Mouse (Mus musculus): ENCODE measurements at regions not wholly inside any gene's neighbourhood (a gene's known extent, or its start where the extent isn't known, plus 50 kb on each side); places are given as distances from the start of the nearest gene placed in this dataset.
"Not testable (repeated sequence)": the region's sequence is repeated elsewhere in the genome, so short reads cannot be mapped to it uniquely, and the experiment has no call there.

DNA sequence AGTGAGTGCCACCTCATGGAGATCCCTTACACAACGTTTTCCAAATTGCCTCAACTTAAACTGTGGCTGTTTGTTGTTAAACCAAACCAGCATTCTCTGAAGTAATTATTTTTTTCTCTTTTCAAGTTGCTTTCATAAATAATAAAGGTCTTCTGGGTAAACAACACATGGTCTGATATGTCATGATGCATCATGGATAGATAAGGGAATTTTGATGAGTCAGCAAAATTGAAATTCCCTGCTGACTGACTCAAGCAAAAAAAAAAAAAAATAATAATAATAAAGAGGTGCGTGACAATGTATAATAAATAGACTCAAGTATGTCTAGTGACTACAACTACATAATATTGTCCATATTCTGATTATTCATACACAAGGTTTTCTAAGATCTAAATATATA lies 201.8 kb downstream of the Adgb start:
- no peak for ATAC-seq (replicated peaks; ENCODE audit: low read depth, poor library complexity, severe bottlenecking)

DNA sequence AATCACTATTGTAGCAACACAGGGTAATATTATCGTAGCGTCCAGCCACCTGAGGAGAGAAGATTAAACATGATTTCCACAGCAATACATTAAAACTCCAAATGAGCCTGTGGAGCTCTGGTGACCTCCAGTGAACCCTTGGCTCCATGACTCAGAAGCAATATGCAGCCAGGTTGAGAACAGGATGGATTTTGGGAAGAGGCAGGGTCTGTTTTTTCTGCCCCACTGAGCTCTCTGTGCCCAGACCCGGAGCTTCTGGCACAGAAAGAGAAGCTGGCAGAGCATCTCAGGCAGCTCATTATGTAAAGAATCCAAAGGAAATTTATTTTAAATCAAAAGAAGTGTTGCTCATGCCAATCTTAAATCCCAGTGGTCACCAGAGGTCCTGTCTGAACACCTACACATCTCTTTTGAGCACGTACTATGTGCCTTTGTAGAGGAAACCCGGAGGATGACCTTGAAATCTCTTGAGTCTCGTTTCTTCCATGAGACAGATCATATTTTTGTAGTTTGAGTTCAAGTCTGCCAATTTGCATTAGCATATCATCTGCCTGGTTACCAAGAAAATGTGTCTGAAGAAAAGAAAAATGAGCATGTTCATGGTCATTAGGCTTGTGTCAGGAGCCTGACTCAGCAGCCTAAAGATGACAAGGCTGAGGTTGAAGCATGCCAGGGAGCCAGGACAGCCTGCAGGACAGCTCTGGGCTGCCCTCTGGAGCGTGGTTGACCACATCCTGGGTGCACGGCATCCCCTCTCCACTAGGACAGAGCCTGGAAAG lies 219.4 kb downstream of the Adgb start:
- ATAC-seq (replicated peaks; ENCODE audit: low read depth, poor library complexity, severe bottlenecking) = peak; percentile 50; the same call in 1 of the 2 replicates

DNA sequence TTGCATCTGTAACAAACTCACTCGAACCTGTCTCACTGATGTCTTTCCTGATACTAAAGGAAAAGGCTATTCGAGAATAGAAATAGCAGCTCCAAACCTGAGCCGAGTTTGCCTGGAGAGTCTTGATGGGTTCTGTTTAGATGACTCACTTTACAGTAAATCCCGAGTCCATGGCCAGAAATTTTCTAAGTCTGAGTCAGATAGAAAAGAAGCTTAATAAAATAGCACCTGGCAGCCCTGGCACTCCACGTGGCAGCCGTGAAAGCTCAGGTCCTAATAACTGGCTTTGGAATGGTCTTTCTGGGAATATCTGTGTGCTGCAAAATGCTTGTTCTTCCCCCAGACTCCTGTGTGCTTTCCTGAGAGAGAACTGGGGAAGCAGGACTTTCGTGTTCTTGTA lies 220.0 kb downstream of the Adgb start:
- no peak for ATAC-seq (replicated peaks; ENCODE audit: low read depth, poor library complexity, severe bottlenecking)

DNA sequence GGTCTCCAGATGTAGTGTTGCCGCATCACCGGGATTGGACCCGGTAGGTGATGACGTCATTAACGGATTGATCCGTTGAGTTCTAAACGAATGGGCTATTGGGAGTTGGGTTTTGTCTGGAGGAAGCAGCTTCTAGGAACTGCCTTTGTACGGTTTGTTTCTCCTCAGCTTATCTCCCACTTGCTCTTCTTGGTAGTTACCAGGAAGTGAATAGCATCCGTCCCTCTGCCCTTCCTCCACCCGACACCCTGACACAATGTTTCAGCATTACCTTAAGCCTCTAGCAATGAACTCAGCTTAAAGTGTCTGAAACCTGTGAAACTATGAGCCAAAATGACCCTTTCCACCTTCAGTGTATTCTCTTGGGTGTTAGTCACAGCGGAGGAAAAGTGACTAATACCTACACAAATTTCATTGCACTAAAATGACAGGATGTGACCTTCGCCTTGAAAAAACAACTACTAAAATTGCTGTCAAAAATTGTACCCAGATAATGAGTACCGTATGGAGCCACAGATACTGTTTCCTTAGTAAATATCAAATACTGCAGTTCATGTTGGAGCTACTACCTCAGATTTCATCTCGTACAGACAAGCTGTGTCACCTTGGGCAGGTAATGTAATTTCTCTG lies 237.1 kb downstream of the Adgb start:
- ATAC-seq (replicated peaks; ENCODE audit: low read depth, poor library complexity, severe bottlenecking) = no peak

DNA sequence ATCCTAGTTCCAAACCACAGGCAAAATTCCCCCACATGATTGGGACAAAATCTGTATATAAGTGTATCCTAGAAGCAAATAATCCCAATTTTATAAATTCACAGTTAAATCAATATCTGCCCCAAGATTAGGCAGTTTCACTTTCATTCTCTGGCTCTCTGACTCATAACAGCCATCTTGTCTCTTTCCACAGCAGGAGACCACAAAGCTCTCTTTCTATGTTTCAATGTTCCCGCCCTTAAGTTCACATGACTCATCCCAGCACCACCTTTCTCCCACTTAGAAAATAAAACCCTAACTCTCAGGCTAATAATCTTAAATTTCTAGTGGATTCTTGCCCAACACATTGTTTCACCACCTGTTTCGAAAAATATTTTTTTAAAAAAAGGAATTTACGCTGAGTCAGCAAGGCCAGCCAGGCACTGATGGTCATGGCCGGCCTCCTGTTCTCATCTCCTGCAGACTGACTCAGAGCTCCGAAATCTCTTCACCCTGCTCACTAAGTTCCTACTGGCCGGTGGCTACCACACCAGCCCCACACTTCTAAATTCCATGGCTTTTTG lies 247.5 kb downstream of the Adgb start:
- no peak for ATAC-seq (replicated peaks; ENCODE audit: low read depth, poor library complexity, severe bottlenecking)

DNA sequence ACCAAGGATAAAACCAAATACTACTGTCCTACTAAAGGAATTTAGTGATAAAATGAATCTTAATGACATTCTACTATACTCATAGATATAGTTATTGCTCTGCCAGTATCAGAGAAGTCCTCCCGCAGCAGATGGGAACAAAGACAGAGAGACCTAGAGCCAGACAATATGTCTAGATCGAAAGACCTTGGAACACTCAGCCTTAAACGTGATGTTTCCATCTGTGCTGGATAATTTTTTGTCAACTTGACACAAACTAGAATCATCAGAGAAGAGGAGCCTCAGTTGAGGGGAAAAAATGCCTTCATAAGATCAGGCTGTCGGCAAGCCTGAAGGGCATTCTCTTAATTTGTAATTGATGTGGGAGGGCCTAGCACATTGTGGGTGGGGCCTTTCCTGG lies 252.4 kb downstream of the Adgb start:
- ATAC-seq (replicated peaks; ENCODE audit: low read depth, poor library complexity, severe bottlenecking) = no peak

DNA sequence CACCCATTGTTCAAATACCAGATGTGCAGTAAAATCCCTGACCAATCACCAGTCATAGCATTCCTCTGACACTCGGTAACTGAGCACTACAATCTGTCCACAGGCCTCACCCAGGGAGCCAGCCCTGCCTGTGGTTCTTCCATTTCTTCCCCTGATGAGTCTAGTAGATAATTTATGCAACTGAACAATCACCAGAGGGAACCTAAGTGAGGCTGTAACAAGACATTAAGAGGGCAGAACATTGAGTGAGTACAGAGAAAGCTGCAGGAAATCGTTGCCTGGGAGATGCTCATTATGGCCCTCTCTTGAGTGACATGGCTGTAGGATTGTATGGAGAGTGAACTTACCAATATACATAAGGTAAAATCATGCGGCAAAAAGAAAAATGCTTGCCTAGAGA lies 255.2 kb downstream of the Adgb start:
- ATAC-seq (replicated peaks; ENCODE audit: low read depth, poor library complexity, severe bottlenecking) = no peak

DNA sequence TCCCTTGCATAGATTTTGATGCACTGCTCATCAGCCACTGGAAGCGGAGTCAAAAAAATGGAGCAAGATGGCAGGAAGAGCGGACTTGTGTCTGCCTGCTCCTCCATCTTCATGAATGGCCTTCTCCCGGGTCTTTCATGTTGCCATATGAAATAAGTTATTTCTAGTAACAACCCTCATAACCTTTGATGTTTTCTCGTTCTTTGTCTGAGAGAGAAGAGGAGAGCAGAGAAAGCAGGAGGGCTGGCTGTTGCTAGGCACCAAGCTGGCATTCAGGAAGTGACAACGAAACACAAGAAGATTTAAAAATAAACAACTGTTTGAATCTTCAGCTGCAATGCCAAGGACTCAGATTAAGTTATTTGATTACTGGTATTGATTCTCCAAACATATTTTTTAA lies 256.8 kb downstream of the Adgb start:
- ATAC-seq (replicated peaks; ENCODE audit: low read depth, poor library complexity, severe bottlenecking) = no peak

DNA sequence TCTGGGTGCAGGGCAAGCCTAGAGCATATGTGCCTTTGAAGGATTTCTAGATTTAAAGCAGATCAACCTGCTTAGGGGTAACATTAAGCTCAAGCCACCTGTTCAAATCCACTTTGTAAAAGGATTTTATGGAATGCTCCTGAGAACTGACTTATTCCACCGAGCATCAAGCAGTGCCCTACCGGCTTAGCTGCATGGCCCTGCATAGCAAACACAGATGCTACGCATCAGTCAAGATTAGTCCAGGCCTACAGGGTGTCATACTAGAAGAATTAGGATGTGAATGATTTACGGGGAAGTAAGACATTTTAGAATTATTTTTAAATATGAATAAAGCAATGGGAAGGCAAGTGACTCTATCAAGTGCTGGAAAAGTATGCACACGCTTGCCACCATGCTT lies 263.8 kb downstream of the Adgb start:
- no peak for ATAC-seq (replicated peaks; ENCODE audit: low read depth, poor library complexity, severe bottlenecking)

DNA sequence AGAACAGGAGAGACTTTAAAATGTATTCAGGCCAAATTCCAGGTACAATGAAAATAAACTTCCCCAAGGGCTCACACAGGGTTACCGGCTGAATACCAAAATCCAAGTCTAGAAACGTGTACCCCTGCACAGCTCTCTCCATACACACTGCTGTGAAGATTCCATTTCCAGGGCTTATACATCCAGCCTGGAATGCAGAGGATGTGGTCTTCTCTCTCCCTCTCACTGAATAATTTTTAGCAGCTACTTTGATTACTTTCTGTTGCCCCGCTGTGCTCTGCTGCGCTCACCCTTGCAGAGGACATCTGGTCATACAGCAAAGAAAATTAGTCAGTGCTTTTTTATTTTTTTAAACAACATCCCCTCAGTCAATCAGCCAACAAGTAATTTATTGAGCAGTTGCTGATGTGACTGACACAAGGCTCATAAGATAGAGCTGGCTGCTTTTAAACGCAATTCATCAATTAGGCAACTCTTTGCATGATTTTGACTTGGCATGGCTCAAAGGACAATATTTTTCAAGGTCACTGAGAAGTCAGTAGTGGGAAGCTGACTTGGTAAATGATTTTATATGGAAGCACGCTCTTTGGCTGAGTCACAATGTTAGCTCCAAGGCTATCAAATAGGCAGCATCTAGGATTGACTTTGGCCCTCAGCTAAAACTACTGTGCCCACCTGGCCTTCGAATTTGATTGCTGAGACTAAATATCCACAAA lies 266.2 kb downstream of the Adgb start:
- no peak for ATAC-seq (replicated peaks; ENCODE audit: low read depth, poor library complexity, severe bottlenecking)

DNA sequence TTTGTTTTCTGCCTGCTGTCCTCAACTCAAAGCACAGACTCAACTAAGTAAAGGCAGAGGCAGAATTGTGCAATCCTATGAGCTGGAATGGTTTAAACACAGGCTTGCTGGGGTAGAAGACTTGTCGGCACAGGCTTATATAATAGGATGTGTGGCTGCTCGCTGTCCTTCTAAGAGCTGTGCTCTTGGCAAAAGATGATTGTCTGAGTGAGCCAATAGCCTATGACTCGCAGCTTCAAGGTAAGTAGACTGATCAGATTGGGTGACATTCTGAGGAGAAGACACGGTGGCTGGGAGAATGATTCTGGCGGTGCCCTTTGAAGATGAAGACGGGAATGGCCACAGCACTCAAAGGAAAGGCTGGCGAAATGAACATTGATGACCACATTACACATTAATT lies 268.1 kb downstream of the Adgb start:
- no peak for ATAC-seq (replicated peaks; ENCODE audit: low read depth, poor library complexity, severe bottlenecking)

DNA sequence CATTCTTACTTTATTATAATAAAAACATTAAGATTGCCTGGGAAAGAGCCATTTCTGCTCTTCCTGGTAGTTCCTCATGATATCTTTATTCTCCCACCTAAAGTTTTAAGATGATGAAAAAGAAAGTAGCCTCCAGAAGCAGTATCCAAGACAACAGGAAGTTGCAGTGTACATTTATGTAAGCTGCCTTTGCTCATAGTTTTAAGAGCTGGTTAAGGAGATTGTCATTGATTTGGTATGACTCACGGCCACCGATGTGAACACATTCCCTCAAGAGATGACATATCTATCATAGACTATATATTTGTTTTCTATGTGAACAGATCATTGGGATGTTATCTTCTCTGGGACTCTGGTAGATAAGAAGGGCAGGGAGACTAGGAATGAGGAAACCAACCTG lies 281.8 kb downstream of the Adgb start:
- ATAC-seq (replicated peaks; ENCODE audit: low read depth, poor library complexity, severe bottlenecking) = no peak

DNA sequence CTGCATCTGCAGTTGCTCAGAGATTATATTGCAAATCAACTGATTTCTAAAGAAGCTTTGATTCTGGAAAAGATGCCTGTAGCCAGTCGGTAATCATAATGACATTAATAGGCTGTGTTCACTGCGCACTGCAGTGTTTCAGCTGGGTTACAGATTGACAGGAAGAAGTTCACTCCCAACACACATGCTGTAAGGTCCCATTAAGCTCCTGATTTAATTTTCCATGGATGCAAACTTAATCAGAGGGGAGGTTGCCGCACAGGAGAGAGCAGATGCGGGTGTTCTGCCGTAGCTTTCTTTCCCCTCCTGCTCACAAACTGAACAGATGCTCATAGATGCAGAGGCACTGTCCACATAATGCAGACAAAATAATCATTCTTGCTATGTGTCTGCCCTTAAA lies 284.0 kb downstream of the Adgb start:
- ATAC-seq (replicated peaks; ENCODE audit: low read depth, poor library complexity, severe bottlenecking) = no peak

DNA sequence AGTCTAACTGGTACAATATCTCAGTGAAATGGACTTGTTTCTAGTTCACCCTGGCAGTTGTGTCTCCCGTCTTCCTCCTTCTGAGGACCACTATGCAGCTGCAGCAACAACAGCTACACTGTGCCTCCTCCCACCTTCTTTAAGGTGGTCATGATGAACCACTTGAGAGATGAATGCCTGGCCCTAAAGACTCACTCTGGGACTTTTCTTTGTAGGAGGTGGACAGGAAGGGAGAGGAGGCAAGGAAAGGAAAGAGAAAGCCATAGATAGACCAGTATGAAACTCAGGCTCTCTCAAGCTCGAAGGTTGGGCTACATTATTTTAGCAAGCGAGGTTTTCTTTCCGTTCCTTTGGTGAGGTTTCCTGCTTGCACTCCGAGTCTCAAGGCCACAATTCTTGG lies 285.4 kb downstream of the Adgb start:
- no peak for ATAC-seq (replicated peaks; ENCODE audit: low read depth, poor library complexity, severe bottlenecking)

DNA sequence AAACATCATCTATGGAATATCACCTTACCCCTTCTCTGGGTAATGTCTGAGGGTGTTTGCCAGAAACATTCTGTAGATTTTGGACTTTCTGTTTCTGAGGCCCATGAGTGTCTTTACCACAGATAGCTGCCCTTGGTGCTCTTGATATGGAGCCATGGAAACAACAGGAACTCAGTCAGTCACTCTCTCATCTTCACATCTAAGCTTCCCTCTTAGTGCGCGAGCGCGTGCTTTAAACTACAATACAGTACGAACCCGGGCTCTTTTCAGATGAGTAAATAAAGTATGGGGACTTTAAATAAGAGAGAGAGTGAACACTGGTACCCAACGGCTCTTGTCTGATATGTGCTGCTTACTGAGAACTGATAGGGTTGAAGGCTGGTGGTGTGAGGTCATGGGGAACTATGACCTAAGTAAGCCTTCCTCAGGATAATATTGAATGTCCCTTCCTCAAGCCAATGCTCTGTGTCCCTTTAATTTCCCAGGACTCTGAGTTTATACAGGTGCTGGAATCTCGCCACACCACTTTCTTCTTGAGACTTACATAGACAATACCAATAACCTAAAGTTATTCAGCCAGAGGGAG lies 284.5 kb upstream of the Stxbp5 start:
- ATAC-seq (replicated peaks; ENCODE audit: low read depth, poor library complexity, severe bottlenecking) = peak; percentile 26; the same call in 1 of the 2 replicates

DNA sequence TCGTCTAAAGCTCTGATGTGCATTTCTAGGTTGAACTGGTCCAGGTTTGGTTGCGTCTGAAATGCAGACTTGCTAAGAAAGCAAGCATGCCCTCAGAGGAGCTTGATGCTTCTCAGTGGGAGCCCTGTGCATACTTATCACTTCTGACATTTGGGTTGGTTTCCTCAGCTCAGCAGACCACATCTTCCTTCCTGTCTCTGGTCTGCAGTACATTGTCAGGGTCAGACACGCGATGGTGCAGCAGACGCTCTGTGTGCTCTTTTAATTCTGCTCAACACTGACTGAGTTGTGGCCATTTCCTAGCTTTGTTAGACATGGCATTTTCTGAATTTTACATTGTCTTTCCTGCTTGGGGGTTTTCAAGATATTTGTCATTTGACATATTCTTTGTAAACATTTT lies 283.5 kb upstream of the Stxbp5 start:
- peak; percentile 98 for ATAC-seq (replicated peaks; ENCODE audit: low read depth, poor library complexity, severe bottlenecking)

DNA sequence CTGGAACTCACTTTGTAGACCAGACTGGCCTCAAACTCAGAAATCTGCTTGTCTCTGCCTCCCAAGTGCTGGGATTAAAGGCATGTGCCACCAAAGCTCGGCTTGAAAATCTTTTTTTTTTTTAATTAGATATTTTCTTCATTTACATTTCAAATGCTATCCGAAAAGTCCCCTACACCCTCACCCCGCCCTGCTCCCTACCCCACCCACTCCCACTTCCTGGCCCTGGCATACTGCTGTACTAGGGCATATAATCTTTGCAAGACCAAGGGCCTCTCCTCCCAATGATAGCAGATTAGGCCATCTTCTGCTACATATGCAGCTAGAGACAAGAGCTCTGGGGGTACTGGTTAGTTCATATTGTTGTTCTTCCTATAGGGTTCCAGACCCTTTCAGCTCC lies 276.2 kb upstream of the Stxbp5 start:
- not testable (repeated sequence) for ATAC-seq (replicated peaks; ENCODE audit: low read depth, poor library complexity, severe bottlenecking)
